Mouse (Mus musculus) embryonic facial prominence, embryonic 13.5 days (tissue): ENCODE measurements around the gene Slc37a3. TPM values are rescaled to one million over a fixed set of nuclear protein-coding genes. Genes with fewer than 3 reads are reported as not detected.

ENCODE experiments used
- ATAC-seq: fragments of 200-750 bp; cut with Nextera tagmentation; 2 replicates; pipeline ENCODE4 v1.8.0; 2017; ENCODE audit warnings: low read depth; ENCODE audit not compliant: insufficient number of reproducible peaks, insufficient read depth, low FRiP score, low TSS enrichment
- H3K27ac ChIP-seq: fragments of 300-500 bp; sonication (generic); 2 replicates; pipeline ENCODE4 v1.5.1; 2015; ENCODE audit warnings: moderate library complexity, mild to moderate bottlenecking, inconsistent platforms
- H3K27me3 ChIP-seq: fragments of 300-500 bp; sonication (generic); 2 replicates; pipeline ENCODE4 v1.6.1; 2015; ENCODE audit warnings: mild to moderate bottlenecking, inconsistent platforms
- H3K36me3 ChIP-seq: fragments of 300-500 bp; sonication (generic); 2 replicates; pipeline ENCODE4 v1.6.1; 2015; ENCODE audit warnings: mild to moderate bottlenecking, inconsistent platforms
- H3K4me1 ChIP-seq: fragments of 300-500 bp; sonication (generic); 2 replicates; pipeline ENCODE4 v1.6.1; 2015; ENCODE audit warnings: inconsistent platforms
- H3K4me2 ChIP-seq: fragments of 300-500 bp; sonication (generic); 2 replicates; pipeline ENCODE4 v1.6.1; 2015; ENCODE audit warnings: moderate library complexity, mild to moderate bottlenecking, inconsistent platforms
- H3K4me3 ChIP-seq: fragments of 300-500 bp; sonication (generic); 2 replicates; pipeline ENCODE4 v1.5.1; 2015; ENCODE audit warnings: mild to moderate bottlenecking, inconsistent platforms
- H3K9ac ChIP-seq: fragments of 300-500 bp; sonication (generic); 2 replicates; pipeline ENCODE4 v1.6.1; 2015; ENCODE audit warnings: mild to moderate bottlenecking, inconsistent platforms
- H3K9me3 ChIP-seq: fragments of 300-500 bp; sonication (generic); 2 replicates; pipeline ENCODE4 v1.6.1; 2016; ENCODE audit warnings: inconsistent platforms
- WGBS: fragments of 180-500 bp; shearing (Covaris S2); methylation state at CpG from one replicate; pipeline ENCODE4 v1.1.7; 2015; ENCODE audit warnings: mixed read lengths; 5-methylcytosine and 5-hydroxymethylcytosine counted together
- polyA plus RNA-seq: library from polyadenylated mRNA; unstranded; fragments of >200 nt; fragmentation: Nextera tagmentation; extraction: Ambion mirVana; gene quantifications from 2 replicates; pipeline ENCODE4 v1.2.1, GENCODE M21; 2015

The Slc37a3 gene
- polyA plus RNA-seq, 1 experiment from 2014 or later: 59.1 TPM

- Histone ChIP-seq H3K27ac (no peak overlapping the region), H3K4me3 (no peak overlapping the region), H3K9ac (no peak overlapping the region), H3K27me3 (no peaks in the 10 kb centered on the region), H3K36me3 (no peaks in the 10 kb centered on the region), H3K4me1 (peaks cover 8% of the 10 kb centered on the region; the same call in 1 of the 2 replicates), H3K4me2 (no peak overlapping the region), H3K9me3 (no peaks in the 10 kb centered on the region)
- 83% methylated on average over 10 of the region's 10 CpGs for WGBS
- no peak for ATAC-seq
These were observed 59.4 kb downstream of the Slc37a3 start for GRCm38 (mm10) chr6:39317854-39318630.

- Histone ChIP-seq H3K9ac (no peak overlapping the region), H3K9me3 (no peaks in the 10 kb centered on the region), H3K27me3 (no peaks in the 10 kb centered on the region), H3K4me1 (peaks cover 8% of the 10 kb centered on the region; the same call in 1 of the 2 replicates), H3K27ac (no peak overlapping the region), H3K4me2 (no peak overlapping the region), H3K4me3 (no peak overlapping the region), H3K36me3 (no peaks in the 10 kb centered on the region)
- no peak for ATAC-seq
- WGBS: 87% methylated on average over 6 of the region's 6 CpGs
These were observed 61.4 kb downstream of the Slc37a3 start for GRCm38 (mm10) chr6:39316089-39316488.

GRCm38 (mm10) chr6:39314461-39314860, 63.0 kb downstream of the Slc37a3 start:
- H3K36me3 ChIP-seq: no peaks in the 10 kb centered on the region
- H3K4me3 ChIP-seq: no peak overlapping the region
- no peak overlapping the region for H3K27ac ChIP-seq
- H3K27me3 ChIP-seq: no peaks in the 10 kb centered on the region
- no peak for ATAC-seq
- H3K9me3 ChIP-seq: no peaks in the 10 kb centered on the region
- H3K4me1 ChIP-seq: peaks cover 8% of the 10 kb centered on the region; the same call in 1 of the 2 replicates
- no peak overlapping the region for H3K9ac ChIP-seq
- 91% methylated on average over 12 of the region's 12 CpGs for WGBS
- no peak overlapping the region for H3K4me2 ChIP-seq

GRCm38 (mm10) chr6:39311786-39312185, 65.7 kb downstream of the Slc37a3 start:
- no peak for ATAC-seq
- 83% methylated on average over 3 of the region's 3 CpGs for WGBS

GRCm38 (mm10) chr6:39304371-39304874, 73.1 kb downstream of the Slc37a3 start:
- Histone ChIP-seq H3K9me3 (no peaks in the 10 kb centered on the region), H3K4me3 (no peak overlapping the region), H3K4me1 (peaks cover 13% of the 10 kb centered on the region), H3K36me3 (no peaks in the 10 kb centered on the region), H3K27ac (peak overlapping the region; percentile 66), H3K4me2 (no peak overlapping the region), H3K9ac (peak overlapping the region; percentile 16; the same call in 1 of the 2 replicates), H3K27me3 (no peaks in the 10 kb centered on the region)
- WGBS: 12% methylated on average over 6 of the region's 6 CpGs
- ATAC-seq: no peak

More at GRCm38 (mm10) chr6:39311786-39312185, 65.7 kb downstream of the Slc37a3 start:
- no peaks in the 10 kb centered on the region for H3K9me3 ChIP-seq
- no peaks in the 10 kb centered on the region for H3K27me3 ChIP-seq
- no peaks in the 10 kb centered on the region for H3K4me1 ChIP-seq
- no peak overlapping the region for H3K27ac ChIP-seq
- H3K4me3 ChIP-seq: no peak overlapping the region
- no peak overlapping the region for H3K9ac ChIP-seq
- no peak overlapping the region for H3K4me2 ChIP-seq
- no peaks in the 10 kb centered on the region for H3K36me3 ChIP-seq

GRCm38 (mm10) chr6:39301484-39301883, 76.0 kb downstream of the Slc37a3 start:
- 77% methylated on average over 3 of the region's 3 CpGs for WGBS

GRCm38 (mm10) chr6:39297079-39297478, 80.4 kb downstream of the Slc37a3 start:
- Histone ChIP-seq H3K36me3 (no peaks in the 10 kb centered on the region), H3K9me3 (no peaks in the 10 kb centered on the region), H3K27me3 (no peaks in the 10 kb centered on the region), H3K9ac (no peak overlapping the region), H3K4me3 (no peak overlapping the region), H3K4me1 (no peaks in the 10 kb centered on the region), H3K4me2 (no peak overlapping the region), H3K27ac (no peak overlapping the region)
- 91% methylated on average over 6 of the region's 6 CpGs for WGBS
- ATAC-seq: no peak

More at GRCm38 (mm10) chr6:39301484-39301883, 76.0 kb downstream of the Slc37a3 start:
- ATAC-seq: no peak
- Histone ChIP-seq H3K9me3 (no peaks in the 10 kb centered on the region), H3K9ac (no peak overlapping the region), H3K4me1 (peaks cover 13% of the 10 kb centered on the region), H3K36me3 (no peaks in the 10 kb centered on the region), H3K4me3 (no peak overlapping the region), H3K4me2 (no peak overlapping the region), H3K27ac (no peak overlapping the region), H3K27me3 (no peaks in the 10 kb centered on the region)

- Histone ChIP-seq H3K4me1 (no peaks in the 10 kb centered on the region), H3K27ac (no peak overlapping the region), H3K4me3 (no peak overlapping the region), H3K27me3 (no peaks in the 10 kb centered on the region), H3K9me3 (no peaks in the 10 kb centered on the region), H3K9ac (no peak overlapping the region), H3K4me2 (no peak overlapping the region), H3K36me3 (no peaks in the 10 kb centered on the region)
- 72% methylated on average over 4 of the region's 4 CpGs for WGBS
- ATAC-seq: no peak
These were observed 81.0 kb downstream of the Slc37a3 start for GRCm38 (mm10) chr6:39296474-39296873.

GRCm38 (mm10) chr6:39295727-39296411, 81.6 kb downstream of the Slc37a3 start:
- no peaks in the 10 kb centered on the region for H3K4me1 ChIP-seq
- H3K4me2 ChIP-seq: no peak overlapping the region
- H3K9ac ChIP-seq: no peak overlapping the region
- H3K36me3 ChIP-seq: no peaks in the 10 kb centered on the region
- no peak overlapping the region for H3K4me3 ChIP-seq
- no peaks in the 10 kb centered on the region for H3K9me3 ChIP-seq
- no peaks in the 10 kb centered on the region for H3K27me3 ChIP-seq
- no peak overlapping the region for H3K27ac ChIP-seq
- no peak for ATAC-seq
- WGBS: 51% methylated on average over 14 of the region's 14 CpGs

- H3K27me3 ChIP-seq: no peaks in the 10 kb centered on the region
- H3K27ac ChIP-seq: no peak overlapping the region
- no peaks in the 10 kb centered on the region for H3K9me3 ChIP-seq
- H3K9ac ChIP-seq: no peak overlapping the region
- H3K4me3 ChIP-seq: no peak overlapping the region
- H3K4me1 ChIP-seq: peaks cover 9% of the 10 kb centered on the region
- ATAC-seq: no peak
- 74% methylated on average over 7 of the region's 7 CpGs for WGBS
- no peak overlapping the region for H3K4me2 ChIP-seq
- H3K36me3 ChIP-seq: no peaks in the 10 kb centered on the region
These were observed 87.8 kb downstream of the Slc37a3 start for GRCm38 (mm10) chr6:39289721-39290120.

GRCm38 (mm10) chr6:39287782-39288181, 89.7 kb downstream of the Slc37a3 start:
- no peak overlapping the region for H3K4me3 ChIP-seq
- no peaks in the 10 kb centered on the region for H3K36me3 ChIP-seq
- no peaks in the 10 kb centered on the region for H3K9me3 ChIP-seq
- H3K4me2 ChIP-seq: no peak overlapping the region
- no peaks in the 10 kb centered on the region for H3K27me3 ChIP-seq
- H3K27ac ChIP-seq: no peak overlapping the region
- ATAC-seq: no peak
- H3K4me1 ChIP-seq: peaks cover 9% of the 10 kb centered on the region
- no peak overlapping the region for H3K9ac ChIP-seq
- 75% methylated on average over 3 of the region's 3 CpGs for WGBS

GRCm38 (mm10) chr6:39286732-39287083, 90.8 kb downstream of the Slc37a3 start:
- no peak overlapping the region for H3K4me3 ChIP-seq
- no peaks in the 10 kb centered on the region for H3K9me3 ChIP-seq
- no peaks in the 10 kb centered on the region for H3K36me3 ChIP-seq
- peaks cover 9% of the 10 kb centered on the region for H3K4me1 ChIP-seq
- H3K27me3 ChIP-seq: no peaks in the 10 kb centered on the region
- 25% methylated on average over 5 of the region's 5 CpGs for WGBS
- H3K27ac ChIP-seq: no peak overlapping the region
- H3K9ac ChIP-seq: no peak overlapping the region
- no peak overlapping the region for H3K4me2 ChIP-seq
- no peak for ATAC-seq
